Mouse (Mus musculus) telencephalon, adult 2 months (tissue): ENCODE data around the gene Them7.

Experiments
- DNase-seq: peaks from one replicate; pipeline ENCODE4 v3.0.0-alpha.2; 2011; ENCODE audit warnings: low read depth, low spot score

Gene Them7

GRCm38 (mm10) chr2:105224134-105224986 lies at the start of gene Them7:
Gene Them7 (plus strand): TSS chr2:105224320.
- DNase-seq, result no peak

GRCm38 (mm10) chr2:105178871-105179270 lies 45.2 kb upstream of the Them7 start:
- no peak for DNase-seq

DNA sequence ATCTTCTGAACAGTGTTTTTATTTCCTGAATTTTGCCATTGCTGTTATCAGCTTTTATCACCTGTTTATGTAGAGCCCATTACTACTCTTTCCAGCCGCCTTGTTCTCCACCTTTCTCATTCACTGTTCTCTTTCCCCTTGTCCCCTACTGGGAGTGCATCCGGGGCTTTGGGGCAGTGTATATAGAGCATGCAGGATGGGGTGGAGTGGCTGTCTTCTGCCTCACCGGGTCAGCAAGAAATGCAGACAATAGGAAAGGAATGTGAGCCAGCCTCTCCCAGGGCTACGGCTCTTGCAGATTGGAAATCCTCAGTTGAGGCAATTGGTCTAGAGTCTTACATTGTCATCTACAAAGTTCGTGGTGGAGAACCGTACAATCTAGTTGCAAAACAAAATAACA lies 41.6 kb upstream of the Them7 start:
- DNase-seq, result no peak

- no peak for DNase-seq
Observed at GRCm38 (mm10) chr2:105185140-105185539, 39.0 kb upstream of the Them7 start.

DNA sequence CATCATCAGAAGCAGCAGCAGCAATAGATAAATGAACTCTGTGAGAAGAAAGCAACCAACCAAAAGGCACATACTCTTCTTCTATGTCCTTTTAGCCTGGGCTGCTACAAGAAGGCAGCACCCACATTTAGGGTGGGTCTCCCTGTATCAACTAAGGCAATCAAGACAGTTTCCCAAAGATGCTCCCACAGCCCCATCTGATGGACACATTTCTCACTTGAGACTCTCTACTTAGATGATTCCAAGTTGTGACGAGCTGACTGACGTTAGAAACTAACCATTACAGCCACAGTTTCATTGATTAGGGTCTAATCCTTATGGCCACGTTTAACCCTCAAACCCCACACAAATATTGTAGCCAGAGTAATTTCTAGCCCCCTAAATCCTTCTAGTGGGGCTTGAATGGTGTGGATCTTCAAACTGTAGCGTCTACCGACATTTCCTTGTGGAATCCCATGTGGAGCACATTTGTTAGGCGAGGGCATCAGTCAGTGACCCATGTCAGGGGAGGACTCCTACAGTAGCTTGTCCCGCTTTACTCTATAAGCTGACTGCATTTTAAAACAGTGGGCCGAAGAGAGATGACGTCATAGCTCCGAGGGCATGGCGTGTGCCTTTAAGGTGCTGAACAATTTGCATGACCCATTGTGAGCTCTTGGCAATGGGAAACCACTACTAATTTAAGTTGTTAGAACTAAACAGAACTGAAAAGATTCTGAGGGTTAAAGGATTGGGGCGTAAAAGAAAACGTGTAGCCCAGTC lies 38.2 kb upstream of the Them7 start:
- DNase-seq, result no peak

DNA sequence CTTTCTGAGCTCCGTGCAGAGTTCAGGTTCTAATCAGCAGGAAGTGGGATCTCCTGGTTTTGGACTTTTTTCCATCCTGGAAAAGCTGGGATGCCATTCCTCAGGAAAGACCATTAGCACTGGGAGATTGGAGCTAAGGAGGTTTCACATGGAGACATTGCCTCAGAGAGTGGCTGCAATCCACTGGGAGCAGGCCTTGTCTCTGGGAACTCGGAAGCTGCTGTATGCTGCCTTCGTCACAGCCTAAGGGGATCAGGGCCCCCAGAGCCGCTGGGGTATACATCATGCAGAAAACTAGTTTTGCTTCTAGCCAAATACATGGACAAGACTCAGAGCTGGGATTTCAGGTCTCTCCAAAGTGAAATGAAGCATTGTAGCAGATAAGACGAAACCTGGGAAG lies 37.5 kb upstream of the Them7 start:
- DNase-seq, result no peak

DNA sequence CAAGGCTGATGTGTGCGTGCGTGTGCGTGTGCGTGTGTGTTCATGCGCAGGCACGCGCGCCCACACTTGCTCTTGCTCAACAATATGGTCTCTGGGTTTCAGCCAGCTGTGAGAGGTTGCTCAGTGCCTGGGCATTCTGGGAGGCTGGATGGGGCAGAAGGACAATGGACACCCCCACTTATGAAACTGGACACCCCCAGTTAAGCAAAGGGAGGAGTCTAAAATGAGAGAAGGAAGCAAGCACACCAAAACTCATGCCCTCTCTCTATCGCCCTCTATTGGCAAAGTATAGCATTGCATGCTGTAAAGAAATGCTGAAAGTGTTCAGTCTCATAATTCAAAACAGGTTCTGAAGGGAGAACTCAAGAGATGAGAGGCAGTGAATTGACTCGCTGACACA lies 35.9 kb upstream of the Them7 start:
- DNase-seq, result no peak

DNA sequence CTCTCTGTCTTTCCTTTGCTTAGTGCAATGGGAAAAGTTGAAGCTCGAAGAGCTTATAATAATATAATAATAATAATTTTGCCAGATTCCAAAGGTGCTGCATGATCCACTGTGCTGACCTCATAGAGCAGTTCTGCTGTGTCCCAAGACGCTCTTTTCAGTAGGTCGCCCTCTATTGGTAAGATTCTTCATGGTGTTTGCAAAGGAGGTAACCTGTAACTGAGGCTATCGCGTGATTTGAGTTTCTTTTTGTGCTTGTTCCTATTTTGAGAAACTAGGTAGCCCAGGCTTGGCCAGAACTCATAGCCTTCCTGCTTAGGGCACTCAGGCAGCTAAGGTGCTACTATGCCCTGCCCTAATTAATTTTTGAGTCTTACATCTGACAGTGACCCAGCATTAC lies 34.8 kb upstream of the Them7 start:
- no peak for DNase-seq

DNA sequence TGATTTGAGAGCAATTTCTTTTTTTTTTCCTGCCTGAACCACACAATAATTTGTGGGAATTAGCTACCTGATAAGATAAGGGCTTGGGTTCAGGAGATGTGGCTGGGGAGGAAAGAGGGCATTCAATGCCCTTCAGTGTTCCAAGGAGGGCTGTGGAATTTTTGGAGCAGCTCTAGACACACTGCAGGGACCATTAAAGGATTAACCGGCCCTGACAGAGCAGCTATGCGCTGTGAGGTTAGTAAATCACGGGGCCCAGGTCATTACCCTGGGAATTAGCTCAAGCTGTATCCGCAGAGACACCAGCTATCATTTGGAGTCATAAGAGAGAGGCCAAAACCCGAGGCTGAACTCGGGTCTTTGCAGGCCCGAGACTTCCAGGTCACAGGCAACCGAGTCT lies 24.0 kb upstream of the Them7 start:
- DNase-seq, result no peak

- no peak for DNase-seq
Observed at GRCm38 (mm10) chr2:105206563-105207174, 17.5 kb upstream of the Them7 start.

- DNase-seq, result no peak
Observed at GRCm38 (mm10) chr2:105212839-105213238, 11.3 kb upstream of the Them7 start.

DNA sequence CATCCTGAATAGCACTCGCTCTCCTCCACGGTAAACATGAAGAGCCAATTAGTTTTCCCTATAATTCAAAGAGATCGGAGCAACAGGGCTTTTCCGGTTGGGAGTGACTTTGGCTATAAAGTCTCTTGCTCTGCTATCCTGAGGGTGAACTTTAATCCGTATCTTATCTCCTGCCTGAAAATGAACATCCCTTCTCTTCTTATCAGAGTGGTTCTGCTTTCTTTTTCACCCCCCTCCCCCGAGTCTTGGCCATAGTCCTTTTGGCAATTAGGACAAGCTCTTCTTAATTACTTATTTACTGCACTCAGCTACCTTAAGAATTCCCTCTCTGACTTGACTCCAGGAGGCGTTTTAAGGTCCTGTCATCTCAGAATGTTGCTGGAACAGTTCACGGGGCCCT lies 8.2 kb upstream of the Them7 start:
- DNase-seq, result no peak

DNA sequence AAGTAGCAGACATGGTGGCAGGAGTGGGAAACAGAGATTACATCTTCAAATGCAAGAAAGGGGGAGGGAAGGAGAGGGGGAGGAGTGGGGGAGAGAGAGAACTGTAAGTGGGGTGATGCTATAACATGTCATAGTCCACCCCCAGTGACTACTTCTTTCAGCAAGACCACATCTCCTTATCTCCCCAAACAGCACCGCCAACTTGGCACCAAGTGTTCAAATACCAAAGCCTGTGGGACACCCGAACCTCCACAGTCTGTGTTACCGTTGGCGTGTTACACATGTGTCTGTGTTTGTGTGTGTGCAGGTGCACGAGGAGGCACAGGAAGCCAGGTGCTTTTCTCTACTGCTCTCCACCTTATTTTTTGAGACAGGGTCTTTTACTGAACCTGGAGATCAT lies 4.9 kb upstream of the Them7 start:
- no peak for DNase-seq

DNA sequence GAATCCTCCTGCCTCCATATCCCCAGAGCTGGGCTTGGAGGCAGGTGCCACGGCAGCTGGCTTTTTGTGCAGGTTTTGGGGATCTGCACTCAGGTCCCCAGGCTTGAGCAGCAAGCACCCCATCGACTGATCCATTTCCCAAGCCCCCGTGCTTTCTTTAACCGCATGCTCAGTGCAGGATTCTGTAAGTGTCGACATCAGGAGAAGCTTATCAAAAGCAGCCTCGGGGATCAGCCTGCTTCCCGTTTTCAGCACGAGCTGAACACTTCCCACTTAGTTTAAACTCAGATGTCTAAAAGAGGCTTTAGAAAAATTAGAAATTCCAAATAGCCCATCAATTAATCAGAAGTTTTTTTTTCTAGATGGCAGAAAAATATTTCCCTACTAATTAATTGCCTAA lies 4.5 kb upstream of the Them7 start:
- no peak for DNase-seq

DNA sequence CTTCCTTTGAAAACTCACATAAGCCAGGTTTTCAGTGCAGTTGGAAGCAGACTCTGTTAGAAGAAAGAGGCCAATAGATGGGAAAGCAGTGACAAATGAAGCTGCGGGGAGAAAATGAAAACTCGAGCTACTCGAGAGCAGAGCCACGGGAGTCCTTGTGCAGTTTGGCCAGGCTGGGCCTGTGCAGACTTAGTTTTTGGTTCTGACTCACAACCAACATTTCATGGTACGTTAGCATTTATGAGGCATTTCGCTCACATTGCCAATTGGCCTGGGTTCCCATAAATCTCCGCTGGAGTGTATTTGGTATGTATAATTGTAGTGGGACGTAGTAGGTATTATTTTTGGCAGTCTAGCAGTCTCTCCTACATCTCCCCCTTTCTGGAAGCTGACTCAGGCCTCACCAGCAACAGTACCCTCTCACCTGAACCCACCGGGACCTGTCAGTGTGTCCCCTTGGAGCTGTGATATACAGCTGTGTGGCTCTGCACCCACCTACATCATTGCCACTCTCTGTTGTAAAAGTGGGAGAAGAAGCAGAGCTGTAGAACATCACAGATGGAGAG lies 3.3 kb upstream of the Them7 start:
- no peak for DNase-seq

- DNase-seq, result no peak
Observed at GRCm38 (mm10) chr2:105223606-105224005, 514 bp upstream of the Them7 start.

GRCm38 (mm10) chr2:105224987-105225375 lies 861 bp downstream of the Them7 start:
- DNase-seq, result no peak

DNA sequence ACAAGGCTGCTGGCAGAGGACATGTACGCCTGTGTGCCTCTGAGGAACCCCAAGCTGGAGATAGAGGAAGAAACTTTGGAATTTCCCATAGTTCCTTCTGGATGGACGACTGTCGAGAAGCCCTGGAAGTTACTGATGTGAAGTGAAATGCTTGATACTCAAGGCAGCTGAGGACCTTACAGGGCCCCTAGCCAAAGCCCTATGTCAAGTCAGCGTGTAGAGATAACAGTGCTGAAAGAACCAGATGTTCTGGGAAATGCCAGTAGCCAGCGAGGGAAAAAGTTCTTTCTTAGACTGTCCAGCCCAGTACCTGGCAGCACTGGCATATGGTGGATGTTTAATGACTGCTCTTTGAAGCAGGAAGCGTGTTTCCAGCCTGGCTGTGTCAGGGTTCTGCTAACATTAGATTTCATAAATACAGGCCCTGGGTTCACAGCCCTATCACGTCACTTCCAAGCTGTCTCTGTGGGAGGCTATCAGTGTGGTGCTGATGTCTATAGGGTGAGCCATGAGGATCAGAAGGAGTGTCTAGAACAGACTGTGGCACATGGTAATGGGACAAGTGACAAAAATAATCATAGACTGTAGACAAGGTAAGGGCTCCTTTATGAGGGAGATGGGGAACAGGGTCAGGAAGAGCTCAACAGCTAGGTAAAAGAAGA lies 2.3 kb downstream of the Them7 start:
- no peak for DNase-seq

- no peak for DNase-seq
Observed at GRCm38 (mm10) chr2:105228416-105228815, 4.3 kb downstream of the Them7 start.

DNA sequence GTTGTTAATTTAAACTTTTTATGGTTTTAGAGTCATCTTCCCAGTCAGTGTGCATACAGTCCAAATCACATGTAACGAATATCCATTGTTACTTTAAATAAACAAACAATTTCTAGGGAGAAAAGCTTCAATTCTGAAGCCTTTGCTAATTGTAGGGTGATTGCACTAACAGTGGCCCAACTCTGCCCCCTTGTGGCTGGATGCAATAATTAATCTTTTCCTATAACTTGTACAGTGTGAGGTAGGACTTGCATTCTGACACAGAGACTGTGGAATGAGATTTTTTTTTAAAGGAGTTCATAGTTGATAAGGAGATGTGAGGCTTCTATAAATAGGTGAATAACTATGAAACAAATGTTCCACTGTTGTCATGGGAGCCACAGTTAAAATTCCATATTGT lies 6.2 kb downstream of the Them7 start:
- DNase-seq, result peak; percentile 35

- no peak for DNase-seq
Observed at GRCm38 (mm10) chr2:105232386-105232785, 8.3 kb downstream of the Them7 start.

DNA sequence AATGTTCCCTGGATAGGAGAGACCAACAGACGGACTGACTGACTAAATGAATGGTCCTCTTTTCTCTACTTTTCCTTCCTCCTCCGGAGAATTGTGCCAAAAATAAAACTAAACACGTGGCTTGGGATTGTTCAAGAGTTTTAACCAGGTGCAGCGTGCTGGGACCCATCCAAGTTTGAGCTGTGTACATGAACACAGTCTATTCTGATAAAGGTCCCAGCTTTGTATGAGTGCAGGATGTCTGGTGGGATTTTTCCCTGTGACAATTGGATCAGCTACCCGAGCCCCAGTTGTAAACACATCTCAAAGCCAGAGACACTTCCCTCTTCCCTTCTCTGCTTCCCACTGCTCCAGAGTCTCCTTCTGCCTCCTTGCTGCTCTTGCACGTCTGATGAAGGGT lies 10.2 kb downstream of the Them7 start:
- DNase-seq, result no peak
